Comparison of ENCODE assay signal across 9 mouse cellular contexts in the genomic region with DNA sequence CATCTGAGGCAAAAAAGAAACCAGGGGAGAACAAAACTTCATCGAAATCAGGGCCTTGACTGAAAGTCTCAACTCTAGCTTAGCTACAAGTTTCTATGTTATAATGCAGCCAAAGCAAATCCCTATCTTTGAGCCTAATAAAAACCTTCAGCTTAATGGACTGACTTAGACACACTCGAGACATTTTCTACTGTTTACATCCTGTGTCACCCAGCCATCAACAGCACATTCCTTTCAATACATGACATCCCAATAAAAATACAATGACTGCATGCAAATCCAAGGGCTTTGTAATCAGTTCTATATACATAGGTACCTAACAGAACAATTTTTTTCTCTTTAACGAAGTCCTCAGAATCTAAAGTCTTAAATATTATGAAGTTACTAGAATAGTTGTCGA. TPM values are rescaled to one million over a fixed set of nuclear protein-coding genes. Genes with fewer than 3 reads are reported as not detected.
DNase-seq lines count a peak whose midpoint lies in the region; ATAC-seq and TF ChIP-seq lines count a peak whose summit lies in the region.
"Had no signal": no experiment of that assay in that cellular context is flagged by ENCODE, and none has a peak within 500 bp of the region (broad histone marks: within the 10 kb centered on the region; RNA-seq: fewer than 3 reads in every experiment).

No protein-coding gene starts in this region.

- H3K4me1 ChIP-seq in testis, adult 2 months (ENCODE audit: control insufficient read depth, insufficient read depth, low read length) = peaks cover 4% of the 10 kb centered on the region; the same call in 1 of the 2 replicates
- H3K4me1 ChIP-seq in liver, embryonic 16.5 days (ENCODE audit: control insufficient read depth, low read depth, low read length) = peaks cover 29% of the 10 kb centered on the region

- WGBS in liver, embryonic 16.5 days (ENCODE audit: insufficient replicate concordance) = 42% methylated on average over 4 of the region's 4 CpGs

- intact Hi-C loops in gastrocnemius, adult 2 months (cut with DNase I) = loop anchor here (5.0 kb wide), 1 partner anchor 128 kb away; no protein-coding TSS in a partner anchor
- intact Hi-C loops in gastrocnemius, postnatal 36 days (cut with DNase I) = loop anchor here (5.0 kb wide), 3 partner anchors 67 to 128 kb away; no protein-coding TSS in a partner anchor

- no peak overlapping the region for H3K9ac ChIP-seq in liver, embryonic 16.5 days (ENCODE audit: low read depth, low read length)

- H3K4me3 ChIP-seq in gastrocnemius, adult 2 months = peak overlapping the region; percentile 78
- H3K4me3 ChIP-seq in testis, adult 2 months (ENCODE audit: control insufficient read depth, low read depth, low read length) = peak overlapping the region; percentile 6; the same call in 1 of the 2 replicates
- H3K4me3 ChIP-seq in liver, embryonic 16.5 days (ENCODE audit: low read depth, low read length) = peak overlapping the region; percentile 33

- H3K4me2 ChIP-seq in liver, embryonic 16.5 days (ENCODE audit: low read depth, low read length) = peak overlapping the region; percentile 52

- peaks cover 2% of the 10 kb centered on the region for H3K36me3 ChIP-seq in testis, adult 2 months (ENCODE audit: control insufficient read depth, insufficient read depth, low read length)
- peaks cover 6% of the 10 kb centered on the region for H3K36me3 ChIP-seq in liver, embryonic 16.5 days (ENCODE audit: control insufficient read depth, insufficient read depth)

- peak overlapping the region; percentile 99 for H3K27ac ChIP-seq in gastrocnemius, adult 2 months
- H3K27ac ChIP-seq in testis, adult 2 months (ENCODE audit: control insufficient read depth, insufficient read depth, low read depth, low read length) = no peak overlapping the region
- no peak overlapping the region for H3K27ac ChIP-seq in liver, embryonic 16.5 days (ENCODE audit: low read length)

- no peak for TF ChIP-seq CTCF in gastrocnemius, adult 2 months (IDR thresholded peaks at IDR 0.05)
- no peak for TF ChIP-seq CTCF in testis, adult 2 months (IDR thresholded peaks at IDR 0.05; ENCODE audit: control insufficient read depth, insufficient read depth, insufficient replicate concordance, low read depth, low read length)

- H3K9me3 ChIP-seq in liver, embryonic 16.5 days (replicated peaks; ENCODE audit: control insufficient read depth, low read length) = no peaks in the 10 kb centered on the region

- DNase-seq in gastrocnemius, adult 2 months = no peak
- no peak for DNase-seq in gastrocnemius, postnatal 25 days
- no peak for DNase-seq in testis, postnatal 14 days (ENCODE audit: low spot score)
- no peak for DNase-seq in gastrocnemius, postnatal 36 days
- no peak for DNase-seq in layer of hippocampus, postnatal 10 days (ENCODE audit: low spot score in 2 of 2)
- DNase-seq in thymus, postnatal 10 days (ENCODE audit: low spot score in 2 of 2) = no peak

- no peak for ATAC-seq in liver, embryonic 16.5 days (ENCODE audit: low read depth)

- H3K27me3 ChIP-seq in testis, adult 2 months (ENCODE audit: control insufficient read depth, insufficient read depth, low read length) = no peaks in the 10 kb centered on the region
- H3K27me3 ChIP-seq in liver, embryonic 16.5 days (ENCODE audit: control insufficient read depth, insufficient read depth, low read depth, low read length) = no peaks in the 10 kb centered on the region

- no peak for TF ChIP-seq POLR2A in testis, adult 2 months (IDR thresholded peaks at IDR 0.05; ENCODE audit: control insufficient read depth, low read depth, low read length)

RNA-seq across cellular contexts. Expression of a gene that starts 2.0 kb away (rescaled TPM):
- total RNA-seq in gastrocnemius, adult 2 months (2021) = 100 to 1,000 TPM; 181 to 192 TPM
- 100 to 1,000 TPM; 161 to 162 TPM for total RNA-seq in gastrocnemius, postnatal 25 days (2021)
- 174 and 245 TPM in 2 replicates for polyA plus RNA-seq in testis, adult 2 months (2012; rRNA removed)
- 332 and 366 TPM in 2 replicates for polyA plus RNA-seq in liver, embryonic 16.5 days (2015; fragmentation: Nextera tagmentation; extraction: Ambion mirVana)
- total RNA-seq in gastrocnemius, postnatal 36 days (2021) = 100 to 1,000 TPM; 131 to 155 TPM
- 1,000 to 10,000 TPM; 2,051 to 2,241 TPM for total RNA-seq in layer of hippocampus, postnatal 10 days (2021)

RNA-seq across cellular contexts. Expression of a gene that starts 17.2 kb away (rescaled TPM):
- not detected for total RNA-seq in gastrocnemius, adult 2 months (2021)
- not detected for total RNA-seq in gastrocnemius, postnatal 25 days (2021)
- 382 and 415 TPM in 2 replicates for polyA plus RNA-seq in testis, adult 2 months (2012; rRNA removed)
- not detected in 2 replicates for polyA plus RNA-seq in liver, embryonic 16.5 days (2015; fragmentation: Nextera tagmentation; extraction: Ambion mirVana)
- total RNA-seq in gastrocnemius, postnatal 36 days (2021) = not detected
- total RNA-seq in layer of hippocampus, postnatal 10 days (2021) = not detected
- total RNA-seq: adrenal gland, adult 18-20 months had no signal

Comparison
In these comparisons a context has a peak if more than half of its experiments do, and no peak if none do; other contexts are left out.
1. H3K4me3 ChIP-seq: peak in every context shown above with its lines; median percentile 78 in gastrocnemius, adult 2 months; 33 in liver, embryonic 16.5 days; 6 in testis, adult 2 months.
2. RNA of a gene that starts 2.0 kb away (total RNA-seq): 2,051 to 2,241 TPM in layer of hippocampus, postnatal 10 days; 181 to 192 TPM in gastrocnemius, adult 2 months, 161 to 162 TPM in gastrocnemius, postnatal 25 days and 131 to 155 TPM in gastrocnemius, postnatal 36 days; every median in the first group is over 10 times any median in the second.